In genomic region chr11:50415563-50416241, GRCm38 (mm10) we compare ENCODE assay signal across 28 mouse cellular contexts. TPM values are rescaled to one million over a fixed set of nuclear protein-coding genes. Genes with fewer than 3 reads are reported as not detected.
DNase-seq lines count a peak whose midpoint lies in the region; ATAC-seq and TF ChIP-seq lines count a peak whose summit lies in the region.
"Had no signal": no experiment of that assay in that cellular context is flagged by ENCODE, and none has a peak within 500 bp of the region (broad histone marks: within the 10 kb centered on the region; RNA-seq: fewer than 3 reads in every experiment).

No protein-coding gene starts in this region.

- peaks cover 33% of the 10 kb centered on the region for H3K36me3 ChIP-seq in hindbrain, postnatal 0 days (ENCODE audit: insufficient read depth, low read length)
- H3K36me3 ChIP-seq in hindbrain, embryonic 12.5 days = peaks cover 59% of the 10 kb centered on the region
- peaks cover 25% of the 10 kb centered on the region; the same call in 1 of the 2 replicates for H3K36me3 ChIP-seq in lung, postnatal 0 days (ENCODE audit: insufficient read depth, low read length)

- TF ChIP-seq CTCF in hindbrain, postnatal 0 days (IDR thresholded peaks at IDR 0.05; ENCODE audit: low read depth) = peak; percentile 16
- peak; percentile 11; the same call in 1 of the 2 replicates for TF ChIP-seq CTCF in lung, postnatal 0 days (IDR thresholded peaks at IDR 0.05)

- H3K9me3 ChIP-seq in hindbrain, postnatal 0 days (ENCODE audit: low read length) = no peaks in the 10 kb centered on the region
- no peaks in the 10 kb centered on the region for H3K9me3 ChIP-seq in hindbrain, embryonic 12.5 days (replicated peaks)
- H3K9me3 ChIP-seq in lung, postnatal 0 days (ENCODE audit: low read length) = no peaks in the 10 kb centered on the region
- H3K9me3 ChIP-seq: embryonic facial prominence, embryonic 10.5 days; forebrain, embryonic 10.5 days; heart, embryonic 13.5 days; hindbrain, embryonic 13.5 days; limb, embryonic 13.5 days; midbrain, embryonic 12.5 days; neural tube, embryonic 12.5 days had no signal

- H3K4me2 ChIP-seq in hindbrain, postnatal 0 days (ENCODE audit: low read depth, low read length) = no peak overlapping the region
- no peak overlapping the region for H3K4me2 ChIP-seq in hindbrain, embryonic 12.5 days (replicated peaks)
- H3K4me2 ChIP-seq in lung, postnatal 0 days (replicated peaks; ENCODE audit: low read depth, low read length) = no peak overlapping the region
- H3K4me2 ChIP-seq: heart, embryonic 13.5 days; hindbrain, embryonic 13.5 days; limb, embryonic 13.5 days; midbrain, embryonic 12.5 days; neural tube, embryonic 12.5 days had no signal

- no peak overlapping the region for H3K9ac ChIP-seq in hindbrain, postnatal 0 days (replicated peaks; ENCODE audit: low read length)
- H3K9ac ChIP-seq in hindbrain, embryonic 12.5 days = no peak overlapping the region
- H3K9ac ChIP-seq in lung, postnatal 0 days (replicated peaks; ENCODE audit: low read depth) = no peak overlapping the region
- H3K9ac ChIP-seq: heart, embryonic 13.5 days; hindbrain, embryonic 13.5 days; limb, embryonic 13.5 days; midbrain, embryonic 12.5 days; neural tube, embryonic 12.5 days had no signal

- H3K4me1 ChIP-seq in hindbrain, postnatal 0 days (ENCODE audit: insufficient read depth, low read length) = no peaks in the 10 kb centered on the region
- H3K4me1 ChIP-seq in hindbrain, embryonic 12.5 days = no peaks in the 10 kb centered on the region
- no peaks in the 10 kb centered on the region for H3K4me1 ChIP-seq in lung, postnatal 0 days (ENCODE audit: insufficient read depth, low read depth, low read length)
- H3K4me1 ChIP-seq: embryonic facial prominence, embryonic 10.5 days; forebrain, embryonic 10.5 days; heart, embryonic 13.5 days; hindbrain, embryonic 13.5 days; limb, embryonic 13.5 days; midbrain, embryonic 12.5 days; neural tube, embryonic 12.5 days had no signal

- ATAC-seq in hindbrain, postnatal 0 days = no peak
- no peak for ATAC-seq in hindbrain, embryonic 12.5 days (ENCODE audit: low FRiP score)
- no peak for ATAC-seq in lung, postnatal 0 days
- peak; percentile 89 for ATAC-seq in common myeloid progenitor, adult 5-6 weeks (replicated peaks; ENCODE audit: low read depth, poor library complexity, severe bottlenecking)
- peak; percentile 72 for ATAC-seq in monocyte, adult 5-6 weeks (replicated peaks; ENCODE audit: insufficient number of reproducible peaks, low FRiP score, low TSS enrichment, poor library complexity, severe bottlenecking)
- ATAC-seq: forebrain, embryonic 16.5 days; Patski had no signal

- H3K4me3 ChIP-seq in hindbrain, postnatal 0 days (ENCODE audit: low read length) = no peak overlapping the region
- H3K4me3 ChIP-seq in hindbrain, embryonic 12.5 days = no peak overlapping the region
- H3K4me3 ChIP-seq in lung, postnatal 0 days (ENCODE audit: low read depth, low read length) = no peak overlapping the region
- H3K4me3 ChIP-seq: embryonic facial prominence, embryonic 10.5 days; forebrain, embryonic 10.5 days; heart, adult 2 months; heart, embryonic 13.5 days; hindbrain, embryonic 13.5 days; limb, embryonic 13.5 days; midbrain, embryonic 12.5 days; neural tube, embryonic 12.5 days had no signal

- no peak overlapping the region for H3K27ac ChIP-seq in hindbrain, postnatal 0 days
- H3K27ac ChIP-seq in hindbrain, embryonic 12.5 days = no peak overlapping the region
- no peak overlapping the region for H3K27ac ChIP-seq in lung, postnatal 0 days (ENCODE audit: low read length)
- H3K27ac ChIP-seq: embryonic facial prominence, embryonic 10.5 days; forebrain, embryonic 10.5 days; heart, adult 2 months; heart, embryonic 13.5 days; hindbrain, embryonic 13.5 days; limb, embryonic 13.5 days; midbrain, embryonic 12.5 days; neural tube, embryonic 12.5 days had no signal

- DNase-seq in hindbrain, postnatal 0 days (ENCODE audit: low spot score) = no peak
- DNase-seq in lung, postnatal 0 days (ENCODE audit: low spot score) = no peak
- no peak for DNase-seq in lung, postnatal 10 days
- DNase-seq in frontal cortex, postnatal 10 days (ENCODE audit: low spot score in 2 of 2) = no peak
- DNase-seq in kidney, postnatal 14 days = no peak
- DNase-seq: cerebellum, adult 2 months; gastrocnemius, postnatal 14 days; heart, adult 2 months; heart, postnatal 14 days; kidney, adult 8-10 months; kidney, postnatal 10 days; layer of hippocampus, postnatal 36 days; lung, adult 18-20 months; retina, postnatal 1 day; right cerebral cortex, postnatal 4 days; thymus, postnatal 14 days had no signal

- TF ChIP-seq EP300 in lung, postnatal 0 days (IDR thresholded peaks at IDR 0.05) = no peak

- WGBS in hindbrain, postnatal 0 days = 91% methylated on average over 6 of the region's 6 CpGs
- 92% methylated on average over 6 of the region's 6 CpGs for WGBS in hindbrain, embryonic 12.5 days
- WGBS in lung, postnatal 0 days = 86% methylated on average over 6 of the region's 6 CpGs

- H3K27me3 ChIP-seq in hindbrain, postnatal 0 days (ENCODE audit: insufficient read depth, low read length) = no peaks in the 10 kb centered on the region
- H3K27me3 ChIP-seq in hindbrain, embryonic 12.5 days = no peaks in the 10 kb centered on the region
- H3K27me3 ChIP-seq in lung, postnatal 0 days (replicated peaks; ENCODE audit: insufficient read depth, low read length) = no peaks in the 10 kb centered on the region
- H3K27me3 ChIP-seq: heart, embryonic 13.5 days; hindbrain, embryonic 13.5 days; limb, embryonic 13.5 days; midbrain, embryonic 12.5 days; neural tube, embryonic 12.5 days; Patski had no signal

RNA-seq across cellular contexts. Expression of gene Rufy1, which starts 15.2 kb away (rescaled TPM):
- total RNA-seq in hindbrain, postnatal 0 days (2014; rRNA removed) = 12.3 and 15.1 TPM in 2 replicates
- polyA plus RNA-seq in hindbrain, postnatal 0 days (2015; fragmentation: Nextera tagmentation; extraction: Ambion mirVana) = 17.6 and 19.8 TPM in 2 replicates
- polyA plus RNA-seq in hindbrain, embryonic 12.5 days (2016; fragmentation: Nextera tagmentation; extraction: Ambion mirVana) = 25.8 and 26.7 TPM in 2 replicates
- 19.8 and 23.8 TPM in 2 replicates for polyA plus RNA-seq in lung, postnatal 0 days (2015; fragmentation: Nextera tagmentation; extraction: Ambion mirVana)
- 39.4 and 39.7 TPM in 2 replicates for total RNA-seq in common myeloid progenitor, adult 5-6 weeks (2017)
- 47.8 to 49.7 TPM (median 48.4 TPM) in 3 replicates for total RNA-seq in monocyte, adult 5-6 weeks (2017)

RNA-seq across cellular contexts. Expression of gene Hnrnph1, which starts 38.9 kb away (rescaled TPM):
- 171 and 176 TPM in 2 replicates for total RNA-seq in hindbrain, postnatal 0 days (2014; rRNA removed)
- 244 and 249 TPM in 2 replicates for polyA plus RNA-seq in hindbrain, postnatal 0 days (2015; fragmentation: Nextera tagmentation; extraction: Ambion mirVana)
- polyA plus RNA-seq in hindbrain, embryonic 12.5 days (2016; fragmentation: Nextera tagmentation; extraction: Ambion mirVana) = 623 and 641 TPM in 2 replicates
- 154 and 172 TPM in 2 replicates for polyA plus RNA-seq in lung, postnatal 0 days (2015; fragmentation: Nextera tagmentation; extraction: Ambion mirVana)
- total RNA-seq in common myeloid progenitor, adult 5-6 weeks (2017) = 987 and 1,045 TPM in 2 replicates
- total RNA-seq in monocyte, adult 5-6 weeks (2017) = 1,029 to 1,291 TPM (median 1,161 TPM) in 3 replicates

Comparison
In these comparisons a context has a peak if more than half of its experiments do, and no peak if none do; other contexts are left out.
1. ATAC-seq: peak in common myeloid progenitor, adult 5-6 weeks (single experiment) and monocyte, adult 5-6 weeks (single experiment); none in hindbrain, postnatal 0 days (single experiment), hindbrain, embryonic 12.5 days (single experiment) and lung, postnatal 0 days (single experiment).